Mouse (Mus musculus): Measurements from ENCODE around the gene Zbtb45.

DNA sequence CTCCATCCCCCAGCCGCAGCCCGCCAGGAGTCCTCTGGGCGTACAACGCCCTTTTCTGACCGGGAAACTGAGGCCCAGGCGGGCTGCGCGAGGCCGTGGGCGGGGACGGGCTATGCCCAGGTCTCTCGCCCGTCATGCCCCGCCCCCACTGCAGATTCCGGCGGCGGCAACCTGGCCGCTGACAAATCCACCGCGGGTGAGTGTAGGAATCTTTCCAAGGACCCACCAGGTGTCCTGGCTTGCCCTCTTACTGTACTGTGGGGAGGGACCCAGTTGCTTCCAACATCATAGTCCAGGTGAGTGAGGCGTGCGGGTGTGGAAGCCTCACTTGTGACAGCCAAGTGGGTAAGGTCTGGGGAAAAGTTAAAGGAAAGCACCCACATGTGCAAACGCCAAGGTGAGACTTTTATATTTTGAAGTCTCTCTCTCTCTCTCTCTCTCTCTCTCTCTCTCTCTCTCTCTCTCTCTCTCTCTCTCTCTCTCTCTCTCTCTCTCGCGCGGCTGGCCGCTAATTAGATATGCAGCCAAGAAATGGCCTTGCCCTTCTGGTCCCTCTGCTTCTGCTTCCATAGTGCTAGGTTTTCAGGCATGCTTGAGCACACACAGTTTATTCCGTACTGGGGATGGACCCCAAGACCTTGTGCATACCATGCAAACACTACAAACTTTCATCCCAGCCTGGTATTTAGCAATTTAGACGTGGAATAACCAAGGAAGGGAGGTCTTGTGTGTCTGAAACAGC is 43.6 kb downstream of the Zbtb45 start:
- no peak for TF ChIP-seq CTCF (IDR thresholded peaks at IDR 0.05; ENCODE audit: extremely low read depth, insufficient read depth, insufficient read length, insufficient replicate concordance)
- no peak for TF ChIP-seq POLR2A (IDR thresholded peaks at IDR 0.05; ENCODE audit: low read depth, low read length)

Measured in spleen, adult 2 months (tissue).